Mouse (Mus musculus): ENCODE measurements around the gene Angel1.

DNA sequence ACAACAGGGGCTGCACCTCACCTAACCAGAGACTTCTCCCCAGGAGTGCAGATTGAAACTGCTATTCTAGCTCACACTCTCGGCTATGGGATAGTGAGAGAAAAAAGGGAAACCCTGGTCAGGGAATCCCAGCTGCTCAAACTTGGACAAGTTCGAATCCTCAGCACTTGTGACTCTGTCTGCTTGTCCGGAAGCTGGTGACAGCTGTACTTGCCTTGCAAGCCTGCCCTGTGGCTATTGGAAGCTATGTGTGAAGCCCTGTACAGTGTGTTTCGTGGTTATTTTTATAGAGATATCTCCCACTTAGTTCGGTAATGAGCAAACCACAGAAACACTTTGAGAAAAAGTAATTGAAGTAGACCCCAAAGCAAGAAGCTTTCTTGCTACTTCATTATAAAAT is 53.8 kb downstream of the Angel1 start:
- no peak for TF ChIP-seq CTCF (IDR thresholded peaks at IDR 0.05; ENCODE audit: extremely low read depth, insufficient read depth, low read length)
- TF ChIP-seq POLR2A (IDR thresholded peaks at IDR 0.05; ENCODE audit: extremely low read depth, insufficient read depth, low read length), result no peak
